Mouse (Mus musculus): ENCODE results near the gene Kcnj14.

DNA sequence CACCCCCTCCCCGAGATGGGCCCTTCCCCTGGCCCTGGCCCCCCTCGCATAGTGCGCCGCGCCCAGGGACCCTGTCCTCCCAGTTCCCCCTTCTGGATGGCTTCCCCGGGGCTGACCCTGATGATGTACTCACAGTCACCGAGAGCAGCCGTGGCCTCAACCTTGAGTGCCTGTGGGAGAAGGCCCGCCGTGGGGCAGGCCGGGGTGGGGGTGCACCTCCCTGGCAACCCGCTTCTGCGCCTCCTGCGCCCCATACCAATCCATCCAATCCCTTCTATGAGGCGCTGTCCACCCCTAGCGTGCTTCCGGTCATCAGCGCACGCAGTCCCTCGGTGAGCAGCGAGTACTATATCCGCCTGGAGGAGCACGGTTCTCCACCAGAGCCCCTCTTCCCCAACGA is 31.3 kb downstream of the Kcnj14 start:
- TF ChIP-seq POLR2A (IDR thresholded peaks at IDR 0.05; ENCODE audit: control insufficient read depth, low read depth, low read length) (no peak), CTCF (IDR thresholded peaks at IDR 0.05; ENCODE audit: control insufficient read depth, insufficient read depth, insufficient replicate concordance, low read depth, low read length) (no peak)
